Mouse (Mus musculus) gastrocnemius, adult 2 months (tissue): Measurements from ENCODE around the gene Plb1. TPM values are rescaled to one million over a fixed set of nuclear protein-coding genes. Genes with fewer than 3 reads are reported as not detected.

Experiments used
- DNase-seq: peaks from one replicate; pipeline ENCODE4 v3.0.0; 2022
- H3K27ac ChIP-seq: fragments of 200-600 bp; 2 replicates; pipeline ENCODE4 v1.8.1; 2022; ENCODE audit warnings: mild to moderate bottlenecking
- H3K4me3 ChIP-seq: fragments of 200-600 bp; 2 replicates; pipeline ENCODE4 v1.8.1; 2022; ENCODE audit warnings: mild to moderate bottlenecking, moderate library complexity
- CTCF ChIP-seq: fragments of 200-600 bp; IDR thresholded peaks from 2 replicates; pipeline ENCODE4 v1.8.1; 2022; ENCODE audit warnings: antibody characterized with exemption, mild to moderate bottlenecking, moderate library complexity
- intact Hi-C: fragments of 180-260 bp; cut with DNase I; formaldehyde crosslinking; loops from one replicate; pipeline ENCODE4 v1.15.1; 2025
- total RNA-seq, 2 experiments: library from RNA; stranded (reverse); gene quantifications; 2 replicates each; pipeline ENCODE4 v1.2.3; 2021

Gene Plb1
- total RNA-seq, 2 experiments from 2014 or later: 0.97 to 1.3 TPM

DNA sequence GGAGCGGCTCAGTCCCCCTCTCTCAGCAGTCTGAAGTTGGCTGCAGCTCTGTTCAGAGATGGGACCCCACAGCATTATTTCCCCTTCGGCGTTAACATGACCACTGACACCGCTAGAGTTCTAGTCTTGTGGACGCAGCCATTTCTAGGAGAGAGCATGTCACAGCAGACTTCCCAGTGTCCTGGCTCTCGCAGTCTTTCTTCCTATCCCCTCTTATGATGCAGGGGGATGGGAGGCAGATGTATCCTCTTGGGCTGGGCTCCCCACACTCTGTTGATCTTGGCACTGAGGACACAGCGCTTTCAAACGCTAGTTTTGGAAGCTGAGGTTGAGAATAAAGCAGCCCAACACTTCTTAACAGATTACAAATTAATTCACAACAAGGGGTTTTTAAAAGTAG, 24.0 kb upstream of the Plb1 start:
- Histone ChIP-seq H3K4me3 (no peak overlapping the region), H3K27ac (no peak overlapping the region)
- no peak for TF ChIP-seq CTCF
- no peak for DNase-seq
- intact Hi-C loops: no loop called here

DNA sequence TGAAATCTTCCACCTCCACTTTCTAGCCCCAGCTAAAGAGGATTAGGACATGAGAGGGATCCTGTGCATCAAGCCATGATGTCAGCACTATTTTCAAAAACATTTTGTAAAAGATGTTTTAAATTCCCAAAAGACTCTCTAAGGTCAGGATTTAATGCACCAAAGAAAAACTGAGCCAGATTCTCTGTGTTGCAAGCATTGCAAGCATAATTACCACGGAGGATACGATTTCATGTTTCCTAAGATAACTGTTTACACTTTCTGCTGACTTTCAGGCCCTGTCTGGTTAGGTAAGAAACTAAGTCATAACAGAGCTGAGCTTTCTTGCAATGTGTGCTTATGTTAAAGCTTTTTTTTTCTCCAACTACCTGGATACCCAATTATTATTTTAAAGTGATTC, 21.5 kb upstream of the Plb1 start:
- no peak for TF ChIP-seq CTCF
- Histone ChIP-seq H3K4me3 (no peak overlapping the region), H3K27ac (no peak overlapping the region)
- DNase-seq: no peak
- intact Hi-C loops: no loop called here

DNA sequence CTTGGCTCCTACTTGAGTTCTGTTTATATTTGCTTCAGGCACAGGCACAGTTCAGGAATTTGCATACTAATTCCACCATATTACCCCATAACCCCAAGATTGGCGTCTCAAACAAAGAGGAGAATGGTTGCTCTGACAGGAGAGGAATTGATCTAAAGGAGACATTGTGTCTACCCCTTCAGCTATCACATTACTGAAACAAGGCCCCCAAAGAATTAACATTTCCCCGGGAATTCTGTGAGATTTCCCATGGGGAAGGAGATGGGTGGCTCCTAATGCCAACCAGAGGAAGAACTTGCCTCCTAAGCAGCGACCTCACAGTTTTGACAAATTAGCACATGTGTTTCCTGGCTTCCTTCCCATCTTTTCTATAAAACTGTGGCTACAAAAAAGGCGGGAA, 18.8 kb upstream of the Plb1 start:
- Histone ChIP-seq H3K27ac (no peak overlapping the region), H3K4me3 (no peak overlapping the region)
- no peak for TF ChIP-seq CTCF
- DNase-seq: no peak
- intact Hi-C loops: no loop called here

DNA sequence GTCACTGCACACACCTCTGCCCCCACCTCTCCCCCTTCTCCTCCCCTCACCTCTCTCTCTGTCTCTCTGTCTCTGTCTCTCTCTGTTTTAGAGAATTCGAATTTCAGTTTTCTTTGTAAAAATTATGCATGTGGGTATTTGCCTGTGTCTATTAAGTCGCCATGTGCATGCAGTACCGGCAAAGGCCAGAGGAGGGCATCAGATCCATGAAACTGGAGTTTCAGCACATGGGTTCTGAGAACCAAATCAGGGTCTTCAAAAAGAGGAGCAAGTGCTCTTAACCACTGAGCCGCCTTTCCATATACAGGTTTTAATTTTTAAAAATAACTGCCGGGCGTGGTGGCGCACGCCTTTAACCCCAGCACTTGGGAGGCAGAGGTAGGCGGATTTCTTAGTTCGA, 17.0 kb upstream of the Plb1 start:
- peak; percentile 68 for TF ChIP-seq CTCF
- Histone ChIP-seq H3K4me3 (no peak overlapping the region), H3K27ac (no peak overlapping the region)
- peak; percentile 56 for DNase-seq
- intact Hi-C loops: loop anchor here (1.0 kb wide), 1 partner anchor 305 kb away; no protein-coding TSS in a partner anchor

DNA sequence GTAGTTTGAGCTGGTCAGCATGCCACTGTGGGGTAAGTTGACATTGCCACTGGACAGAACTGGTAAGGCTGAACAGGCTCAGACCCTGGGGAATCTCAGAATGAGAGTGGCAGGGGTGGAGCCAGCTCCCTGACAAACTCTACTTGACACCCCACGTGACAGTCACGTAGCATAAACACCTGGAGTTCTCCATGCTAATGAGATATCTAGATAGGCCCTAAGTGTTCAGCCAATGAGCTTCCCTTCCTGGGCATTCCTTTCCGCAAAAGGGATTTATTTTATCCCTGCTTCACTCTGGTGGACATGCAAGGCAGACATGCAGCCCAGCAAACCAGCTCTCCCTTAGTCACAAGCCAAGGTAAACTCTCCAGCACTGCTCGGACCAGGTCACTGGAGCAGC, 16.0 kb upstream of the Plb1 start:
- TF ChIP-seq CTCF: no peak
- no peak for DNase-seq
- H3K27ac ChIP-seq: no peak overlapping the region
- H3K4me3 ChIP-seq: no peak overlapping the region
- intact Hi-C loops: no loop called here

DNA sequence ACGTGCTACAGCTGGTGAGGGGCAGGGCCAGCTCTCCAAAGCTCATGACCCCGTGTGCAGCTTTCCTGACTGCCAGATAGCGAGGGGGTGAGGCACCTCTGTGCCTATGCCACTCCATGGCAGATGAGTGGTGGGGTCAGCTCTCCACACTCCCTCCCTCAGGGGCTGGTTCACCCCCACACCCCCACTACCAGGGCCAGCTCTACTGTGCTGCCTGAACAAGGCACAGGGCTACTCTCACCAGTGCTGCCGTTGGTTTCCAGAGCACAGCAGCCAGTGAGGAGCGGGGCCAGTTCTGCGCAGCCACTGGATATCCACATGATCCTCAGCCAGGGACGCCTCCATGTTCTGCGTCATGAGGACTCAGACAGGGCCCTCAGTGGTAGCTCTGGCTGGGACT, 15.0 kb upstream of the Plb1 start:
- intact Hi-C loops: no loop called here
- Histone ChIP-seq H3K4me3 (no peak overlapping the region), H3K27ac (no peak overlapping the region)
- no peak for DNase-seq
- no peak for TF ChIP-seq CTCF

DNA sequence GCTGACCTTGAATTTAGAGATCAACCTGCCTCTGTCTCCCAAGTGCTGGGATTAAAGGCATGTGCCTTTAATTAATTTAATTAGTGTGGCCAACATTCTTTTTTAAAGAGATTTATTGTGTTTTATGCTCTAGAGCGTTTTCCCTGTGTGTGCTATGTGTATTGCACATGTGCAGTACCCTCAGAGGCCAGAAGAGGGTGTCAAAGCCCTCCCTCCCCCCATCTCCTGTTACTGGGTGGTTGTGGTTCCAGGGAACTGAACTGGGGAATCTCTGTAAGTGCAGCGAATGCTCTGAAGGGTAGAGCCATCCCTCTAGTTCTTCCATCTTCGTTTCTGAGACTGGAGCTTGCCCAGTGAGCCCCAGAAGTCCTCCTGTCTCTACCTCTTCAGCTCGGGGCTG, 2.1 kb upstream of the Plb1 start:
- TF ChIP-seq CTCF: peak; percentile 57
- Histone ChIP-seq H3K27ac (no peak overlapping the region), H3K4me3 (no peak overlapping the region)
- DNase-seq: peak; percentile 22
- intact Hi-C loops: no loop called here

DNA sequence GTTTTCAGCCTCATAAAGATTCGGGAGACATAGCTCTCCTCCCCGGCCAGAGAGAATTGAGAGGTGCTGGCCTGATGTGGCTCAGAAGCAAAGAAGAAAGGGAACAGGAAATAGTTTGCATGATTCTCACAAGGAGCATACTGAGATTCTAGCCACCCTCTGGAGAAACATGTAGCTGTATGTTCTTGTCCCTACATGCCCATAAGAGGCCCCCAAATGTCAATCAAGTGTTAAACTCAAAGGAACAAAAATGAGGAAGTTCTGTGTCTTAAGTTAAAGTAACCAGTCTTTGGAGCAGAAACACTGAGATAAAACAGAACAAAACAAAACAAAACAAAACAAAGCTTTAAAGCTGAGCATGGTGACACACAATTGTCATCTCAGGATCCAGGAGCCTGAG, 6.8 kb downstream of the Plb1 start:
- intact Hi-C loops: no loop called here
- no peak for TF ChIP-seq CTCF
- DNase-seq: no peak
- H3K4me3 ChIP-seq: no peak overlapping the region
- H3K27ac ChIP-seq: no peak overlapping the region

DNA sequence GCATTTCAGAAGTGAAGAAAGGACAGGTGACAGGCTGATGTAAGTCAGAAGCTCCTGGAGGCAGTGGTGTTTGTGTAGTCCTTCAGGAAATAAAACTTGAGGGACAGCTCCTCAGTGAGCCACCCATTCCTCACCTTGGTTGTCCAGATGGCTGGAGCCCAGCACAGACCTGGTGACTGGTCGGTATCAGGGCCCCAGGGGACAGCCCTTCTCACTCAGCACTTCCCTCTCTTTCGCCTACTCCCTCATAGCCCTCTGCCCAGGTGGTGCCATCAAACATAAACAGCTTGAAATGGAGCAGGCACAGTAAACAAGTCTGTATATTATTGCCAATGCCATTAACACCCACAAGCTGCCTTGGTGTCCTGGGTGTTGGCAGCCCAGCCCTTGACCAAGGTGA, 8.2 kb downstream of the Plb1 start:
- intact Hi-C loops: loop anchor here (10.0 kb wide), 1 partner anchor 874 kb away; no protein-coding TSS in a partner anchor
- TF ChIP-seq CTCF: no peak
- H3K4me3 ChIP-seq: no peak overlapping the region
- DNase-seq: no peak
- H3K27ac ChIP-seq: no peak overlapping the region

DNA sequence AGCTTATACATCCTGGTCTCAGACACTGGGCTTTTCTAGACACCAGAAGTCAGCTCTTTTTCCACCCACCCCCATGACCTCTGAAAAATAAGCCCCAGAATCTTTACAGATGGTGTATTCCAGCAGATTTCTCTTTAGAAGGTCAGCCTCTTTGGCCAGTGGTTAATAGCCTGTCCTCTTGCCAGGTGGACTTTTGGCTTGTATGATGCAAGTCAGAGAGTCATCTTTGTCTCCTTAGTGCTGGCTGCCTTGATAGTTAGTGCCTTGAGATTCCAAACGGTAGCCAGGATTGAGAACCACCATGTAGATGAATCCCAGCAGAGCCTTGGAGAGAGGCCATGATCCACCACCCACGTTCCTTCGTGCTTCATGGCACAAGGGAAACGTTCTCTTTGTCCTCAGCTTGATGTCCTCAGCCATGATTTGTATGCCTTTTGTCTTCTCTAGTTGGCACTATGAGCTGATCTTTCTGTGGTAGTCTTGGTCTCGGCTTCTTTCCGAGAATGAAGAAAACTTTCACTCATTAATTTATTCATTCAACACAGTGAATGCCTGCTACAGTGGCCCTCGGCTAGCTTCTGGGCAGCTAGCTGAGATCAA, 10.9 kb downstream of the Plb1 start:
- Histone ChIP-seq H3K4me3 (no peak overlapping the region), H3K27ac (no peak overlapping the region)
- no peak for TF ChIP-seq CTCF
- no peak for DNase-seq
- intact Hi-C loops: loop anchor here (10.0 kb wide), 1 partner anchor 871 kb away; no protein-coding TSS in a partner anchor

DNA sequence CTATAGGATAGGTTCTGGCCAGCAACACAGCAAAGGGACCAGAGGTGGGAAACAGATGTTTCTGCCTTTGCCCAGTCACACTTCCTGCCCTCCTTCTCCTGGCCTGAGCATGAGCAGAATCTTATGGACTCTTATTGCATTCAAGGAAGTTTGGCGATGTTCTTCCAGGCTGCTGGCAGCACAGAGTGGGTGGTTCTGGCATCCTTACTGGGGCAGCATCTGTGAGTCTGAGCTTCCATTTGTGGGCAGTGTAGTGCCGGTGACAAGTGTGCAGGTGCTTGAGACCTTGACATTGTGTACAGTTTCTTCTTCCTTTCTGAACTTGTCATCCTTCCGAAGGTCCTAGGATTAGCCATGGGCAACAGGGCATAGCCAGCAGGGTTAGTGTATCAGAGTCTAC, 12.9 kb downstream of the Plb1 start:
- Histone ChIP-seq H3K4me3 (no peak overlapping the region), H3K27ac (no peak overlapping the region)
- intact Hi-C loops: loop anchor here (10.0 kb wide), 1 partner anchor 869 kb away; no protein-coding TSS in a partner anchor
- no peak for TF ChIP-seq CTCF
- no peak for DNase-seq

DNA sequence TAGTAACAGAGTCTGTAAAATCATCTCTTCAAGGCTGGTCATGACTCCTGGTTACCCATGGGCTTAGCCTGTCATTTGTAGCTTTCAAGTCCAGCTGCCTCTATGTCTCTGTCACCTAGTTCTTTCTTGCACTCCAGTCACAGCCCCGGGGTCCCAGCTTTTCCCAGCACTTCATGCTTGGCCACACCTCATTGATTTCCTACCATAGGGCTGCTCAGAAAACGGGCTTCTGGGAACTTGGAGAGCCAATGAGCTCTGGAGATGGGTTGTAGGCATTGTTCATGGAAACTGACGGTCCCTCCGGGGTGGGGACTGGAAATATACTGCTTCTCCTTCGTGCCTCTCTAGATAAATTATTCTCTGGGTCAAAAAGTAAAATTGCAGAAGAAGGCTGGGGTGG, 28.2 kb downstream of the Plb1 start:
- H3K27ac ChIP-seq: no peak overlapping the region
- TF ChIP-seq CTCF: no peak
- H3K4me3 ChIP-seq: no peak overlapping the region
- DNase-seq: no peak
- intact Hi-C loops: no loop called here

DNA sequence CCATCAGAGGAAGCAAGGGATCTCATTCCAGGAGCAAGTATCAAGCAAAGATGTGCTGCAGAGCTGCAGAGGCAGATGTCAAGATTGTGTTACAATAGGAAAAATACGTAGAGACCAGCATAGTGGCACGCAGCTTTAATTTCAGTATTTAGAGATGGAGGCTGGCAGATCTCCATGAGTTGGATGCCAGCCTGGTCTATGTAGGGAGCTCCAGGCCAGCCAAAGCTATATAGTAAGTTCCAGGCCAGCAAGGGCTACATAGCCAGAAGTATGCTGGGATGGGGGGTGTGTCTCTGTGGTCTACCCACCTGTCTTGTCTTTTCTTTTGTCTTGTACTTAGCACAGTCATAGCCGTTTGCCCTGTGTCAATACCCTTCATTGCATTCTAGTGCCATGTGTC, 28.7 kb downstream of the Plb1 start:
- no peak overlapping the region for H3K4me3 ChIP-seq
- no peak for DNase-seq
- TF ChIP-seq CTCF: no peak
- intact Hi-C loops: no loop called here
- H3K27ac ChIP-seq: no peak overlapping the region

DNA sequence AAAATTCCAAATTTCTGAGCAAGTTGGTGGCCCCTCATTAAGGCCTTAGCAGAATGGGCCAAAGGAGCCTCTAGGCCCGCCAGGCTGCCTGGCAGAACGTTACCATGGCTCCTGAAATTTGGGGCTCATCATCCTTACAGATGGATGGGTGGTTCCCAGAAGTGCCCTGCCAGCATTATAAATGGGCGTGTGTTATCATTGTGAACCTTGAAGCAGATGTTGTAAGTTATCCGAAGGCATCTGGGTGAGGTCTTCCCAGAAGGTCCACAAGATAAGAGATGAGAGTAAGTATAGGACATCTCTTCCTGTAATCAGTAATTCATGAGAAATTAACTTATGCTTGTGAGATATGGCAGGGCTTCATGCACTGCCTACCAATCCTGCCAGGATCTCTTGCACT, 30.0 kb downstream of the Plb1 start:
- no peak for DNase-seq
- TF ChIP-seq CTCF: no peak
- no peak overlapping the region for H3K4me3 ChIP-seq
- intact Hi-C loops: no loop called here
- no peak overlapping the region for H3K27ac ChIP-seq
